Mouse (Mus musculus): ENCODE data around the gene Calhm2. TPM values are rescaled to one million over a fixed set of nuclear protein-coding genes. Genes with fewer than 3 reads are reported as not detected.

The Calhm2 gene
- polyA plus RNA-seq (2021; fragmentation: Nextera tagmentation), result 2.9 and 3.9 TPM in 2 replicates
- long read RNA-seq, experiment 1, transcript Calhm2-201 (3 exons, 2,458 nt), result major isoform, 38 of 38 reads
- long read RNA-seq, experiment 1, partial matches to known transcripts, result 0 of 38 reads
- long read RNA-seq, experiment 1, other reads (novel, unspliced or antisense), result 0 of 38 reads
- long read RNA-seq, experiment 2, transcript Calhm2-201 (3 exons, 2,458 nt), result major isoform, 6 of 9 reads
- long read RNA-seq, experiment 2, partial matches to known transcripts, result 0 of 9 reads
- long read RNA-seq, experiment 2, other reads (novel, unspliced or antisense), result 3 of 9 reads

GRCm38 (mm10) chr19:47137771-47138421 lies at the start of gene Calhm2:
Gene Calhm2, minus strand, starts transcription at chr19:47138294.

GRCm38 (mm10) chr19:47178431-47179271 lies 40.6 kb upstream of the Calhm2 start, which contains the start of gene Neurl1a:
Gene Neurl1a, plus strand, starts transcription at chr19:47178820.

GRCm38 (mm10) chr19:47157664-47158063 lies 19.6 kb upstream of the Calhm2 start, which contains the start of gene Calhm3:
Gene Calhm3, minus strand, starts transcription at chr19:47157764.

GRCm38 (mm10) chr19:47144154-47144553 lies 6.1 kb upstream of the Calhm2 start, which contains the start of gene Calhm1:
Gene Calhm1, minus strand, starts transcription at chr19:47144254.

GRCm38 (mm10) chr19:47090550-47091156 lies 47.4 kb downstream of the Calhm2 start, which contains the start of the genes Usmg5 and Pdcd11:
Gene Usmg5, minus strand, starts transcription at chr19:47090647.
Gene Pdcd11, plus strand, starts transcription at chr19:47090768.

GRCm38 (mm10) chr19:47067096-47067882 lies 70.8 kb downstream of the Calhm2 start, which contains the start of gene Taf5:
Gene Taf5, plus strand, starts transcription at chr19:47067746.

Other genes starting within 250 kb of the Calhm2 start
- gene Ina, start 123.6 kb downstream of the Calhm2 start, polyA plus RNA-seq (2021; fragmentation: Nextera tagmentation), result 56.1 and 102 TPM in 2 replicates
- gene Nt5c2, start 123.1 kb downstream of the Calhm2 start, polyA plus RNA-seq (2021; fragmentation: Nextera tagmentation), result 19.2 and 37.6 TPM in 2 replicates
- gene Pcgf6, start 87.4 kb downstream of the Calhm2 start, polyA plus RNA-seq (2021; fragmentation: Nextera tagmentation), result 3.5 and 4.4 TPM in 2 replicates
- 0.92 and 1.2 TPM in 2 replicates for gene Taf5, start 70.5 kb downstream of the Calhm2 start, polyA plus RNA-seq (2021; fragmentation: Nextera tagmentation)
- 4,613 and 4,675 TPM in 2 replicates for gene Usmg5, start 47.6 kb downstream of the Calhm2 start, polyA plus RNA-seq (2021; fragmentation: Nextera tagmentation)
- 1.9 and 2.2 TPM in 2 replicates for gene Pdcd11, start 47.5 kb downstream of the Calhm2 start, polyA plus RNA-seq (2021; fragmentation: Nextera tagmentation)
- not detected in 2 replicates for gene Calhm1, start 6.0 kb upstream of the Calhm2 start, polyA plus RNA-seq (2021; fragmentation: Nextera tagmentation)
- 0.10 TPM in 1 of 2 replicates, not detected in the other for gene Calhm3, start 19.5 kb upstream of the Calhm2 start, polyA plus RNA-seq (2021; fragmentation: Nextera tagmentation)
- 27.9 and 30.7 TPM in 2 replicates for gene Neurl1a, start 40.5 kb upstream of the Calhm2 start, polyA plus RNA-seq (2021; fragmentation: Nextera tagmentation)

Measured in left cerebral cortex, adult 6 months (tissue).